In the genomic region with DNA sequence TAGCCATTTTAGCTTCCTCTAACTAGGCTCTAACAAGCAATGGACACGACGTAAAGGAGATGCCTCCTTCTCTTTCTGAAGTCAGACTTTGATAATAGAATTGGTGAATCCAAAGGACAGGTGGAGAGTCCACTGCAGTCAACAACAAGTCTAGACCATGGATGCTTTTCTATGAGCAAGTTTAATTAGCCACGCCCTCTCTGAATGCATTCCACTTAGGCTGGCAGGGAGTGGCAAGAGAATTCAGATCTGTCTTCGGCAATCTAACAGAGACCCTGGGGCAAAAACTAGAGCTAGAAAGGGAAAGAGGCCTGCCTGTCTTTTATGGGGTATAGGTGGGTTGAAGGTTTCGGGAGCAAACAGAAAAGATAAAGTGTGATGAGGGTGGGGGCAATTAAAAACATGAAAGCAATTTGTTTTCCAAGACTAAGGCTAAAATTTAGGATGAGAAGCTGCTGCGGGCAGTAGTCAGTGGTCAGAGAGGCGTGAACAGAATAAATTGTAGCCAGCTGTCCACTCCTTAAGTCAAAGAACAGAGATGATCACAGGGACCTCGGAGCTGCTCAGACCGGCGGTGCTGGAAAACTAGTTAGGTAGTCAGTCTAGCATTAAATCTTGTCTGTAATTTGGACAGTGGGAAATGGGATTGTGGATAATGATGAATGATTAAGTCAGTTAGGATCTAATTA, we compare ENCODE assay signal across 13 mouse cellular contexts. TPM values are rescaled to one million over a fixed set of nuclear protein-coding genes. Genes with fewer than 3 reads are reported as not detected.
A peak's percentile ranks its signal among the peaks of the same experiment; 100 is the strongest.
DNase-seq lines count a peak whose midpoint lies in the region; ATAC-seq and TF ChIP-seq lines count a peak whose summit lies in the region.
"Had no signal": no experiment of that assay in that cellular context is flagged by ENCODE, and none has a peak within 500 bp of the region (broad histone marks: within the 10 kb centered on the region; RNA-seq: fewer than 3 reads in every experiment).

No protein-coding gene starts in this region.

- H3K4me3 ChIP-seq in intestine, embryonic 15.5 days (replicated peaks): no peak overlapping the region
- H3K4me3 ChIP-seq in intestine, embryonic 16.5 days (ENCODE audit: low read length): no peak overlapping the region
- H3K4me3 ChIP-seq in hindbrain, embryonic 12.5 days: no peak overlapping the region
- no peak overlapping the region for H3K4me3 ChIP-seq in kidney, postnatal 0 days (replicated peaks; ENCODE audit: low read depth, low read length)
- no peak overlapping the region for H3K4me3 ChIP-seq in thymus, adult 2 months (ENCODE audit: control insufficient read depth, insufficient read depth, low read length)
- H3K4me3 ChIP-seq: embryonic facial prominence, embryonic 15.5 days; heart, embryonic 15.5 days; stomach, embryonic 15.5 days had no signal

- H3K27ac ChIP-seq in intestine, embryonic 15.5 days: no peak overlapping the region
- no peak overlapping the region for H3K27ac ChIP-seq in intestine, embryonic 16.5 days (ENCODE audit: low read length)
- H3K27ac ChIP-seq in hindbrain, embryonic 12.5 days: no peak overlapping the region
- H3K27ac ChIP-seq in kidney, postnatal 0 days: no peak overlapping the region
- H3K27ac ChIP-seq in thymus, adult 2 months (ENCODE audit: control insufficient read depth, insufficient read depth, low read length): no peak overlapping the region
- H3K27ac ChIP-seq: embryonic facial prominence, embryonic 15.5 days; heart, embryonic 15.5 days; stomach, embryonic 15.5 days had no signal

- H3K9ac ChIP-seq in intestine, embryonic 15.5 days: no peak overlapping the region
- no peak overlapping the region for H3K9ac ChIP-seq in intestine, embryonic 16.5 days (ENCODE audit: low read depth, low read length)
- no peak overlapping the region for H3K9ac ChIP-seq in hindbrain, embryonic 12.5 days
- no peak overlapping the region for H3K9ac ChIP-seq in kidney, postnatal 0 days (ENCODE audit: low read depth, low read length)
- H3K9ac ChIP-seq: embryonic facial prominence, embryonic 15.5 days; heart, embryonic 15.5 days; stomach, embryonic 15.5 days had no signal

- H3K4me1 ChIP-seq in intestine, embryonic 15.5 days (replicated peaks): peaks cover 17% of the 10 kb centered on the region; the same call in 1 of the 2 replicates
- peaks cover 21% of the 10 kb centered on the region for H3K4me1 ChIP-seq in intestine, embryonic 16.5 days (ENCODE audit: control insufficient read depth, insufficient read depth, low read length)
- H3K4me1 ChIP-seq in hindbrain, embryonic 12.5 days: peaks cover 11% of the 10 kb centered on the region
- H3K4me1 ChIP-seq in kidney, postnatal 0 days (replicated peaks; ENCODE audit: insufficient read depth, low read length): 0 out of 2 replicates have a peak, but pooled peaks cover 8% of the 10 kb centered on the region
- H3K4me1 ChIP-seq in thymus, adult 2 months (replicated peaks; ENCODE audit: control insufficient read depth, insufficient read depth, low read length): no peaks in the 10 kb centered on the region; the same call in 1 of the 2 replicates

- H3K36me3 ChIP-seq in intestine, embryonic 15.5 days: no peaks in the 10 kb centered on the region
- H3K36me3 ChIP-seq in intestine, embryonic 16.5 days (ENCODE audit: control insufficient read depth, insufficient read depth, low read length): no peaks in the 10 kb centered on the region
- H3K36me3 ChIP-seq in hindbrain, embryonic 12.5 days: no peaks in the 10 kb centered on the region
- no peaks in the 10 kb centered on the region for H3K36me3 ChIP-seq in kidney, postnatal 0 days (ENCODE audit: insufficient read depth, low read length)
- no peaks in the 10 kb centered on the region for H3K36me3 ChIP-seq in thymus, adult 2 months (ENCODE audit: control insufficient read depth, insufficient read depth, low read length)
- H3K36me3 ChIP-seq: embryonic facial prominence, embryonic 15.5 days; heart, embryonic 15.5 days; stomach, embryonic 15.5 days had no signal

- no peaks in the 10 kb centered on the region for H3K9me3 ChIP-seq in intestine, embryonic 15.5 days
- no peaks in the 10 kb centered on the region for H3K9me3 ChIP-seq in intestine, embryonic 16.5 days (ENCODE audit: control insufficient read depth, low read length)
- no peaks in the 10 kb centered on the region for H3K9me3 ChIP-seq in hindbrain, embryonic 12.5 days (replicated peaks)
- H3K9me3 ChIP-seq in kidney, postnatal 0 days (replicated peaks; ENCODE audit: low read length): no peaks in the 10 kb centered on the region
- H3K9me3 ChIP-seq: embryonic facial prominence, embryonic 15.5 days; heart, embryonic 15.5 days; stomach, embryonic 15.5 days had no signal

- no peak for TF ChIP-seq CTCF in kidney, postnatal 0 days (IDR thresholded peaks at IDR 0.05; ENCODE audit: low read depth)
- no peak for TF ChIP-seq CTCF in thymus, adult 2 months (IDR thresholded peaks at IDR 0.05; ENCODE audit: borderline replicate concordance, control insufficient read depth, extremely low read depth, insufficient read depth, low read length, poor library complexity)

- no peak overlapping the region for H3K4me2 ChIP-seq in intestine, embryonic 15.5 days (replicated peaks)
- H3K4me2 ChIP-seq in intestine, embryonic 16.5 days (ENCODE audit: low read depth, low read length): no peak overlapping the region
- H3K4me2 ChIP-seq in hindbrain, embryonic 12.5 days (replicated peaks): no peak overlapping the region
- no peak overlapping the region; the same call in 1 of the 2 replicates for H3K4me2 ChIP-seq in kidney, postnatal 0 days (ENCODE audit: low read length)
- H3K4me2 ChIP-seq: embryonic facial prominence, embryonic 15.5 days; heart, embryonic 15.5 days; stomach, embryonic 15.5 days had no signal

- 0 out of 2 replicates have a peak, but pooled peaks have one; percentile 24 for ATAC-seq in intestine, embryonic 15.5 days
- no peak for ATAC-seq in intestine, embryonic 16.5 days
- ATAC-seq in hindbrain, embryonic 12.5 days (ENCODE audit: low FRiP score): peak; percentile 48
- ATAC-seq in kidney, postnatal 0 days (replicated peaks; ENCODE audit: low FRiP score, low read depth): peak; percentile 84

- 72% methylated on average over 10 of the region's 10 CpGs for WGBS in intestine, embryonic 15.5 days
- 65% methylated on average over 10 of the region's 10 CpGs for WGBS in intestine, embryonic 16.5 days
- 58% methylated on average over 10 of the region's 10 CpGs for WGBS in hindbrain, embryonic 12.5 days
- 38% methylated on average over 10 of the region's 10 CpGs for WGBS in kidney, postnatal 0 days
- WGBS in thymus, adult 2 months: 94% methylated on average over 10 of the region's 10 CpGs

- peak; percentile 75 for DNase-seq in kidney, postnatal 0 days (ENCODE audit: low spot score)
- peak; percentile 26 for DNase-seq in retina, embryonic 14.5 days (ENCODE audit: low spot score)
- DNase-seq in c-Kit-positive CD71-positive TER-119-positive erythroid progenitor cells, embryonic 14.5 days (ENCODE audit: low spot score): no peak
- DNase-seq in spleen, postnatal 14 days (ENCODE audit: low spot score in 2 of 2): no peak
- DNase-seq in thymus, adult 2 months: no peak
- DNase-seq: gastrocnemius, postnatal 14 days; lung, adult 18-20 months had no signal

- H3K27me3 ChIP-seq in intestine, embryonic 15.5 days (replicated peaks): no peaks in the 10 kb centered on the region
- H3K27me3 ChIP-seq in intestine, embryonic 16.5 days (replicated peaks; ENCODE audit: control insufficient read depth, insufficient read depth, low read length): no peaks in the 10 kb centered on the region
- H3K27me3 ChIP-seq in hindbrain, embryonic 12.5 days: no peaks in the 10 kb centered on the region
- H3K27me3 ChIP-seq in kidney, postnatal 0 days (ENCODE audit: insufficient read depth, low read length): no peaks in the 10 kb centered on the region
- H3K27me3 ChIP-seq in thymus, adult 2 months (ENCODE audit: control insufficient read depth, insufficient read depth, low read length): no peaks in the 10 kb centered on the region
- H3K27me3 ChIP-seq: embryonic facial prominence, embryonic 15.5 days; heart, embryonic 15.5 days; stomach, embryonic 15.5 days had no signal

- TF ChIP-seq POLR2A in thymus, adult 2 months (IDR thresholded peaks at IDR 0.05; ENCODE audit: control insufficient read depth, extremely low read depth, insufficient read depth, low read length, poor library complexity): no peak

RNA-seq across cellular contexts. Expression of gene Eml4, which starts 27.2 kb away (rescaled TPM):
- polyA plus RNA-seq in intestine, embryonic 15.5 days (2015; fragmentation: Nextera tagmentation; extraction: Ambion mirVana): 34.5 and 37.0 TPM in 2 replicates
- polyA plus RNA-seq in intestine, embryonic 16.5 days (2015; fragmentation: Nextera tagmentation; extraction: Ambion mirVana): 26.3 and 28.8 TPM in 2 replicates
- 57.9 and 59.7 TPM in 2 replicates for polyA plus RNA-seq in hindbrain, embryonic 12.5 days (2016; fragmentation: Nextera tagmentation; extraction: Ambion mirVana)
- polyA plus RNA-seq in kidney, postnatal 0 days (2015; fragmentation: Nextera tagmentation; extraction: Ambion mirVana): 18.3 and 19.0 TPM in 2 replicates
- 13.0 and 14.6 TPM in 2 replicates for polyA plus RNA-seq in thymus, adult 2 months (2012; rRNA removed)

Comparison
In these comparisons a context has a peak if more than half of its experiments do, and no peak if none do; other contexts are left out.
1. DNase-seq: peak in kidney, postnatal 0 days (single experiment) and retina, embryonic 14.5 days (single experiment); none in c-Kit-positive CD71-positive TER-119-positive erythroid progenitor cells, embryonic 14.5 days (single experiment), spleen, postnatal 14 days (0 of 2) and thymus, adult 2 months (single experiment).